Mouse (Mus musculus) MEL (cell line): ENCODE measurements around the gene Gm10985.

Source experiments
- CHD2 ChIP-seq: IDR thresholded peaks from 2 replicates; pipeline ENCODE4 v1.6.1; 2011; ENCODE audit warnings: low read length, improper control_type of control experiment
- CTCF ChIP-seq, 3 experiments: IDR thresholded peaks in 2 of 3; conservative IDR thresholded peaks in 1 of 3; 2 replicates each; pipeline ENCODE4 v1.5.1; 2011 to 2012; ENCODE audit warnings: low read length in 3 of 3, low read depth in 2 of 3, mild to moderate bottlenecking in 2 of 3, improper control_type of control experiment in 1 of 3, inconsistent platforms in 1 of 3, mixed read lengths in 1 of 3, moderate library complexity in 1 of 3; ENCODE audit not compliant: control insufficient read depth in 1 of 3, insufficient read depth in 1 of 3, poor library complexity in 1 of 3, severe bottlenecking in 1 of 3
- EP300 ChIP-seq, 2 experiments: IDR thresholded peaks; 2 replicates each; pipeline ENCODE4 v1.6.1; 2011; ENCODE audit warnings: improper control_type of control experiment in 2 of 2, low read length in 2 of 2, low read depth in 1 of 2, mild to moderate bottlenecking in 1 of 2
- GATA1 ChIP-seq: IDR thresholded peaks from 2 replicates; pipeline ENCODE4 v1.6.1; 2011; ENCODE audit warnings: low read depth, low read length, improper control_type of control experiment
- MAFK ChIP-seq: IDR thresholded peaks from 2 replicates; pipeline ENCODE4 v1.6.1; 2011; ENCODE audit warnings: low read depth, mild to moderate bottlenecking, low read length, improper control_type of control experiment, borderline replicate concordance
- MAX ChIP-seq: IDR thresholded peaks from 2 replicates; pipeline ENCODE4 v1.6.1; 2011; ENCODE audit warnings: low read length, improper control_type of control experiment
- MEF2A ChIP-seq: IDR thresholded peaks from 2 replicates; pipeline ENCODE4 v1.6.1; 2014; ENCODE audit warnings: low read depth, mild to moderate bottlenecking, inconsistent platforms, low read length, improper control_type of control experiment; ENCODE audit not compliant: poor library complexity, insufficient replicate concordance, severe bottlenecking; ENCODE audit errors: extremely low read depth
- MYC ChIP-seq: IDR thresholded peaks from 2 replicates; pipeline ENCODE4 v1.6.1; 2011; ENCODE audit warnings: low read depth, mild to moderate bottlenecking, low read length, improper control_type of control experiment, moderate library complexity
- POLR2A ChIP-seq, 2 experiments: IDR thresholded peaks; 2 replicates each; pipeline ENCODE4 v1.6.1; 2011 to 2012; ENCODE audit warnings: low read length in 2 of 2, mild to moderate bottlenecking in 2 of 2, control low read depth in 1 of 2, improper control_type of control experiment in 1 of 2, low read depth in 1 of 2, moderate library complexity in 1 of 2; ENCODE audit not compliant: control insufficient read depth in 1 of 2, insufficient read depth in 1 of 2, poor library complexity in 1 of 2
- RAD21 ChIP-seq: IDR thresholded peaks from 2 replicates; pipeline ENCODE4 v1.6.1; 2011; ENCODE audit warnings: mild to moderate bottlenecking, low read depth, low read length, improper control_type of control experiment
- SIN3A ChIP-seq: IDR thresholded peaks from 2 replicates; pipeline ENCODE4 v1.6.1; 2012; ENCODE audit warnings: low read length, improper control_type of control experiment, inconsistent platforms
- TCF12 ChIP-seq: IDR thresholded peaks from 2 replicates; pipeline ENCODE4 v1.6.1; 2014; ENCODE audit warnings: low read depth, mild to moderate bottlenecking, inconsistent platforms, low read length, improper control_type of control experiment, moderate library complexity
- USF2 ChIP-seq, 2 experiments: IDR thresholded peaks; 2 replicates each; pipeline ENCODE4 v1.6.1; 2011 to 2012; ENCODE audit warnings: improper control_type of control experiment in 2 of 2, low read length in 2 of 2, borderline replicate concordance in 1 of 2, inconsistent platforms in 1 of 2, low read depth in 1 of 2, mild to moderate bottlenecking in 1 of 2; ENCODE audit not compliant: insufficient read depth in 1 of 2
- ZNF384 ChIP-seq: IDR thresholded peaks from 2 replicates; pipeline ENCODE4 v1.6.1; 2012; ENCODE audit warnings: low read depth, mild to moderate bottlenecking, inconsistent platforms, low read length, improper control_type of control experiment

DNA sequence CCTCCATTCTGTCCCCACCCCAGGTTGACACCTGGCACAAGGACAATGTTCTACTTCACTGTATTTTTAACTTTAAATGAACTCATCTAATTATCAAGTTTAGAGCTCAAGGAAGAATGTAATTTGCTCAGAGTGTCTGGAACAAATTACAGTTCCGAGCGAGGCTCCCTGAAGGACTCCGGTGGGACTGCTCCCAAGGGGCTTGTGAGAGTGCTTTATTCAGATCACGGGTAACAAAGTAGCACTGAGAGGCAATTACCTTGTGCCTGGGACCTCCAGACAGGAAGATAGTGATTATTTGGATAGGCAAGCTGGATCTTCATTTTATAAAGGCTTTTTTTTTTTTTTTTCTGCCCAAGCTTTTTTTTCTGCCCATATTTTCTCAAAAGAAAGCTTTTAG lies 2.8 kb downstream of the Gm10985 start:
- TF ChIP-seq USF2 (IDR thresholded peaks at IDR 0.05; ENCODE audit: borderline replicate concordance in 1 of 2, insufficient read depth in 1 of 2, low read depth in 1 of 2, low read length in 2 of 2) (no peak), MAFK (no peak), MEF2A (no peak), CTCF (IDR thresholded peaks at IDR 0.05 in 2 of 3, conservative IDR thresholded peaks at IDR 0.05 in 1 of 3; ENCODE audit: control insufficient read depth in 1 of 3, insufficient read depth in 1 of 3, low read depth in 2 of 3, low read length in 3 of 3, poor library complexity in 1 of 3, severe bottlenecking in 1 of 3) (no peak), POLR2A (IDR thresholded peaks at IDR 0.05; ENCODE audit: control insufficient read depth in 1 of 2, insufficient read depth in 1 of 2, low read depth in 1 of 2, low read length in 2 of 2, poor library complexity in 1 of 2) (no peak), CHD2 (no peak), ZNF384 (no peak), MYC (no peak), RAD21 (no peak), TCF12 (no peak), EP300 (IDR thresholded peaks at IDR 0.05; ENCODE audit: low read depth in 1 of 2, low read length in 2 of 2) (no peak), GATA1 (no peak), SIN3A (no peak), MAX (no peak)
